In genomic region chr11:26210582-26211180, GRCm38 (mm10) we compare ENCODE assay signal across 8 mouse cellular contexts. TPM values are rescaled to one million over a fixed set of nuclear protein-coding genes. Genes with fewer than 3 reads are reported as not detected.
DNase-seq lines count a peak whose midpoint lies in the region; ATAC-seq and TF ChIP-seq lines count a peak whose summit lies in the region.

5730522E02Rik (minus strand) TSS chr11:26210763.

- H3K9ac ChIP-seq in hindbrain, embryonic 12.5 days, result peak within 1 kb of the TSS; percentile 86
- H3K9ac ChIP-seq in liver, postnatal 0 days (replicated peaks), result peak within 1 kb of the TSS; percentile 73

- H3K27ac ChIP-seq in hindbrain, embryonic 12.5 days, result peak within 1 kb of the TSS; percentile 97
- peak within 1 kb of the TSS; percentile 95 for H3K27ac ChIP-seq in liver, postnatal 0 days (ENCODE audit: low read depth)

- 3% methylated on average over 26 of the region's 31 CpGs for WGBS in hindbrain, embryonic 12.5 days
- 1% methylated on average over 31 of the region's 31 CpGs for WGBS in liver, postnatal 0 days (ENCODE audit: insufficient replicate concordance)

- ATAC-seq in hindbrain, embryonic 12.5 days (ENCODE audit: low FRiP score), result no peak; the same call in 1 of the 2 replicates
- peak; percentile 30 for ATAC-seq in liver, postnatal 0 days

- H3K4me1 ChIP-seq in hindbrain, embryonic 12.5 days, result no peaks in the 10 kb centered on the region
- H3K4me1 ChIP-seq in liver, postnatal 0 days (ENCODE audit: insufficient read depth), result peaks cover 5% of the 10 kb centered on the region; the same call in 1 of the 2 replicates

- no peaks in the 10 kb centered on the region for H3K27me3 ChIP-seq in hindbrain, embryonic 12.5 days
- H3K27me3 ChIP-seq in liver, postnatal 0 days (ENCODE audit: insufficient read depth, low read length), result no peaks in the 10 kb centered on the region

- peak within 1 kb of the TSS; percentile 60 for H3K4me3 ChIP-seq in hindbrain, embryonic 12.5 days
- H3K4me3 ChIP-seq in liver, postnatal 0 days (ENCODE audit: low read depth, low read length), result peak within 1 kb of the TSS; percentile 71

- H3K36me3 ChIP-seq in hindbrain, embryonic 12.5 days, result no peaks in the 10 kb centered on the region
- no peaks in the 10 kb centered on the region for H3K36me3 ChIP-seq in liver, postnatal 0 days (replicated peaks; ENCODE audit: insufficient read depth, low read length)

- no peaks in the 10 kb centered on the region for H3K9me3 ChIP-seq in hindbrain, embryonic 12.5 days (replicated peaks)
- no peaks in the 10 kb centered on the region for H3K9me3 ChIP-seq in liver, postnatal 0 days (ENCODE audit: low read length)

- peak within 1 kb of the TSS; percentile 62 for H3K4me2 ChIP-seq in hindbrain, embryonic 12.5 days (replicated peaks)
- H3K4me2 ChIP-seq in liver, postnatal 0 days (ENCODE audit: low read depth, low read length), result peak within 1 kb of the TSS; percentile 70

- no peak for TF ChIP-seq CTCF in liver, postnatal 0 days (IDR thresholded peaks at IDR 0.05; ENCODE audit: low read depth)

- no peak for TF ChIP-seq EP300 in liver, postnatal 0 days (IDR thresholded peaks at IDR 0.05; ENCODE audit: low read depth)

- DNase-seq in embryo, embryonic 10.5 days (ENCODE audit: low spot score), result peak; percentile 53
- DNase-seq in embryo, embryonic 9.5 days (ENCODE audit: extremely low spot score), result no peak
- peak; percentile 13 for DNase-seq in ovary, postnatal 14 days (ENCODE audit: low spot score)
- DNase-seq in ovary, postnatal 36 days (ENCODE audit: low spot score), result no peak
- no peak for DNase-seq in liver, postnatal 0 days
- no peak for DNase-seq in cerebellum, adult 11 months
- no peak for DNase-seq in right cerebral cortex, postnatal 36 days (ENCODE audit: low spot score in 2 of 2)

RNA-seq across cellular contexts. Expression of gene 5730522E02Rik, which starts in this region (rescaled TPM):
- 10.1 and 11.3 TPM in 2 replicates for polyA plus RNA-seq in hindbrain, embryonic 12.5 days (2016; fragmentation: Nextera tagmentation; extraction: Ambion mirVana)
- 0.40 and 0.68 TPM in 2 replicates for polyA plus RNA-seq in liver, postnatal 0 days (2015; fragmentation: Nextera tagmentation; extraction: Ambion mirVana)

Comparison
In these comparisons a context has a peak if more than half of its experiments do, and no peak if none do; other contexts are left out.
1. DNase-seq: peak in embryo, embryonic 10.5 days (single experiment) and ovary, postnatal 14 days (single experiment); none in embryo, embryonic 9.5 days (single experiment), ovary, postnatal 36 days (single experiment), liver, postnatal 0 days (single experiment), cerebellum, adult 11 months (single experiment) and right cerebral cortex, postnatal 36 days (0 of 2).
2. Peak in ATAC-seq, H3K4me3 ChIP-seq, H3K27ac ChIP-seq, H3K9ac ChIP-seq and H3K4me2 ChIP-seq in liver, postnatal 0 days; RNA of the gene not detected or under 1 TPM.